Mouse (Mus musculus) large intestine, adult 2 months (tissue): ENCODE results near the gene Ikzf1. TPM values are rescaled to one million over a fixed set of nuclear protein-coding genes. Genes with fewer than 3 reads are reported as not detected.

Experiments
- DNase-seq: peaks from one replicate; pipeline ENCODE4 v3.0.0-alpha.2; 2012; ENCODE audit warnings: low read depth, low spot score
- WGBS: fragments of 180-500 bp; shearing (Covaris S2); methylation state at CpG from one replicate; pipeline ENCODE4 v1.1.7; 2018; 5-methylcytosine and 5-hydroxymethylcytosine counted together
- polyA plus RNA-seq: library from polyadenylated mRNA; depleted of rRNA; stranded (reverse); fragments of >200 nt; gene quantifications from 2 replicates; pipeline ENCODE4 v1.2.3, GENCODE M21; 2012

Ikzf1 gene
- polyA plus RNA-seq, 1 experiment = 8.2 TPM

GRCm38 (mm10) chr11:11715963-11716691, 31.3 kb downstream of the Ikzf1 start:
- DNase-seq = no peak
- WGBS = 71% methylated on average over 7 of the region's 7 CpGs

- no peak for DNase-seq
- WGBS = 75% methylated on average over 2 of the region's 2 CpGs
Measured at GRCm38 (mm10) chr11:11716692-11717037, 31.9 kb downstream of the Ikzf1 start.

GRCm38 (mm10) chr11:11717606-11718167, 32.9 kb downstream of the Ikzf1 start:
- 66% methylated on average over 4 of the region's 4 CpGs for WGBS

GRCm38 (mm10) chr11:11719748-11720147, 34.9 kb downstream of the Ikzf1 start:
- WGBS = 66% methylated on average over 5 of the region's 5 CpGs
- no peak for DNase-seq

More at GRCm38 (mm10) chr11:11717606-11718167, 32.9 kb downstream of the Ikzf1 start:
- DNase-seq = no peak

- 76% methylated on average over 11 of the region's 11 CpGs for WGBS
- DNase-seq = no peak
Measured at GRCm38 (mm10) chr11:11725252-11725875, 40.6 kb downstream of the Ikzf1 start.

- WGBS = 78% methylated on average over 5 of the region's 5 CpGs
- DNase-seq = no peak
Measured at GRCm38 (mm10) chr11:11725876-11726525, 41.2 kb downstream of the Ikzf1 start.

- 73% methylated on average over 4 of the region's 4 CpGs for WGBS
- no peak for DNase-seq
Measured at GRCm38 (mm10) chr11:11726807-11727276, 42.0 kb downstream of the Ikzf1 start.

GRCm38 (mm10) chr11:11727936-11728556, 43.2 kb downstream of the Ikzf1 start:
- 87% methylated on average over 10 of the region's 10 CpGs for WGBS
- DNase-seq = no peak

- no peak for DNase-seq
- 75% methylated on average over 6 of the region's 6 CpGs for WGBS
Measured at GRCm38 (mm10) chr11:11729216-11729615, 44.4 kb downstream of the Ikzf1 start.

- DNase-seq = no peak
- WGBS = 78% methylated on average over 1 of the region's 1 CpGs
Measured at GRCm38 (mm10) chr11:11730062-11730461, 45.3 kb downstream of the Ikzf1 start.

GRCm38 (mm10) chr11:11731727-11732126, 46.9 kb downstream of the Ikzf1 start:
- 97% methylated on average over 1 of the region's 1 CpGs for WGBS
- no peak for DNase-seq

GRCm38 (mm10) chr11:11732972-11733770, 48.4 kb downstream of the Ikzf1 start:
- 58% methylated on average over 8 of the region's 8 CpGs for WGBS
- DNase-seq = no peak

GRCm38 (mm10) chr11:11735155-11735554, 50.4 kb downstream of the Ikzf1 start:
- 74% methylated on average over 6 of the region's 6 CpGs for WGBS
- no peak for DNase-seq

GRCm38 (mm10) chr11:11736948-11737347, 52.1 kb downstream of the Ikzf1 start:
- 78% methylated on average over 4 of the region's 4 CpGs for WGBS
- DNase-seq = no peak

GRCm38 (mm10) chr11:11737562-11737961, 52.8 kb downstream of the Ikzf1 start:
- WGBS = 45% methylated on average over 2 of the region's 2 CpGs
- DNase-seq = no peak

- WGBS = 86% methylated on average over 3 of the region's 3 CpGs
- DNase-seq = no peak
Measured at GRCm38 (mm10) chr11:11739054-11739453, 54.3 kb downstream of the Ikzf1 start.

- WGBS = 79% methylated on average over 5 of the region's 5 CpGs
- no peak for DNase-seq
Measured at GRCm38 (mm10) chr11:11740603-11741002, 55.8 kb downstream of the Ikzf1 start.

- DNase-seq = no peak
- 84% methylated on average over 5 of the region's 5 CpGs for WGBS
Measured at GRCm38 (mm10) chr11:11741574-11741973, 56.8 kb downstream of the Ikzf1 start.

GRCm38 (mm10) chr11:11742626-11743025, 57.8 kb downstream of the Ikzf1 start:
- no peak for DNase-seq

More at GRCm38 (mm10) chr11:11742626-11743025, 57.8 kb downstream of the Ikzf1 start:
- WGBS = 26% methylated on average over 2 of the region's 2 CpGs
